Mouse (Mus musculus) limb, embryonic 14.5 days (tissue): ENCODE data around the gene Calm3. TPM values are rescaled to one million over a fixed set of nuclear protein-coding genes. Genes with fewer than 3 reads are reported as not detected.

Experiments used
- ATAC-seq: fragments of 200-750 bp; cut with Nextera tagmentation; 2 replicates; pipeline ENCODE4 v1.8.0; 2017; ENCODE audit warnings: low read depth, moderate number of reproducible peaks, moderate TSS enrichment; ENCODE audit not compliant: low FRiP score
- DNase-seq: peaks from one replicate; pipeline ENCODE4 v3.0.0-alpha.2; 2015; ENCODE audit warnings: low spot score
- H3K27ac ChIP-seq: fragments of 300-500 bp; sonication (generic); replicated peaks from 2 replicates; pipeline ENCODE4 v1.5.1; 2014; ENCODE audit warnings: low read depth, mild to moderate bottlenecking, low read length, moderate library complexity, mixed read lengths
- H3K27me3 ChIP-seq: fragments of 300-500 bp; sonication (generic); 2 replicates; pipeline ENCODE4 v1.6.1; 2014; ENCODE audit warnings: low read length, mixed read lengths; ENCODE audit not compliant: control insufficient read depth, insufficient read depth
- H3K36me3 ChIP-seq: fragments of 300-500 bp; sonication (generic); 2 replicates; pipeline ENCODE4 v1.6.1; 2014; ENCODE audit warnings: mild to moderate bottlenecking, low read length, moderate library complexity, mixed read lengths; ENCODE audit not compliant: control insufficient read depth, insufficient read depth
- H3K4me1 ChIP-seq: fragments of 300-500 bp; sonication (generic); 2 replicates; pipeline ENCODE4 v1.6.1; 2014; ENCODE audit warnings: antibody characterized with exemption, low read length, mixed read lengths; ENCODE audit not compliant: control insufficient read depth, insufficient read depth
- H3K4me2 ChIP-seq: fragments of 300-500 bp; sonication (generic); replicated peaks from 2 replicates; pipeline ENCODE4 v1.6.1; 2014; ENCODE audit warnings: low read depth, mild to moderate bottlenecking, low read length, moderate library complexity; ENCODE audit not compliant: severe bottlenecking
- H3K4me3 ChIP-seq: fragments of 300-500 bp; sonication (generic); replicated peaks from 2 replicates; pipeline ENCODE4 v1.5.1; 2014; ENCODE audit warnings: low read length
- H3K9ac ChIP-seq: fragments of 300-500 bp; sonication (generic); 2 replicates; pipeline ENCODE4 v1.6.1; 2014; ENCODE audit warnings: mild to moderate bottlenecking, low read depth, low read length, moderate library complexity; ENCODE audit not compliant: severe bottlenecking
- H3K9me3 ChIP-seq: fragments of 300-500 bp; sonication (generic); 2 replicates; pipeline ENCODE4 v1.6.1; 2016; ENCODE audit warnings: low read length; ENCODE audit not compliant: control insufficient read depth
- POLR2A ChIP-seq: fragments of 200-500 bp; IDR thresholded peaks from 2 replicates; pipeline ENCODE4 v1.8.0; 2012; ENCODE audit warnings: inconsistent platforms, mild to moderate bottlenecking, moderate library complexity, borderline replicate concordance; ENCODE audit not compliant: insufficient read depth, insufficient read length; ENCODE audit errors: extremely low read depth
- WGBS: fragments of 180-500 bp; shearing (Covaris S2); extraction: QIAGEN DNeasy Blood & Tissue Kit; methylation state at CpG from one replicate; pipeline ENCODE4 v1.1.7; 2014; 5-methylcytosine and 5-hydroxymethylcytosine counted together
- polyA plus RNA-seq, 2 experiments: library from polyadenylated mRNA; depleted of rRNA in 1 of 2; stranded (reverse) in 1 of 2; unstranded in 1 of 2; fragments of >200 nt; fragmentation: Nextera tagmentation in 1 of 2; extraction: Ambion mirVana in 1 of 2; gene quantifications; 2 replicates each; pipeline versions ENCODE4 v1.2.1 to v1.2.3; 2012 to 2014

Calm3 gene
- polyA plus RNA-seq, 2 experiments, result 156 to 281 TPM

- peaks cover 20% of the 10 kb centered on the region for H3K4me1 ChIP-seq
- 51% methylated on average over 7 of the region's 7 CpGs for WGBS
- ATAC-seq, result no peak
- DNase-seq, result no peak
- peak overlapping the region; percentile 67 for H3K27ac ChIP-seq
- H3K9ac ChIP-seq, result no peak overlapping the region
- H3K36me3 ChIP-seq, result no peaks in the 10 kb centered on the region
- H3K9me3 ChIP-seq, result no peaks in the 10 kb centered on the region
- TF ChIP-seq POLR2A, result no peak
- H3K4me3 ChIP-seq, result no peak overlapping the region
- H3K27me3 ChIP-seq, result peaks cover 4% of the 10 kb centered on the region; the same call in 1 of the 2 replicates
- H3K4me2 ChIP-seq, result no peak overlapping the region
These were observed 16.4 kb upstream of the Calm3 start for GRCm38 (mm10) chr7:16940292-16940691.

DNA sequence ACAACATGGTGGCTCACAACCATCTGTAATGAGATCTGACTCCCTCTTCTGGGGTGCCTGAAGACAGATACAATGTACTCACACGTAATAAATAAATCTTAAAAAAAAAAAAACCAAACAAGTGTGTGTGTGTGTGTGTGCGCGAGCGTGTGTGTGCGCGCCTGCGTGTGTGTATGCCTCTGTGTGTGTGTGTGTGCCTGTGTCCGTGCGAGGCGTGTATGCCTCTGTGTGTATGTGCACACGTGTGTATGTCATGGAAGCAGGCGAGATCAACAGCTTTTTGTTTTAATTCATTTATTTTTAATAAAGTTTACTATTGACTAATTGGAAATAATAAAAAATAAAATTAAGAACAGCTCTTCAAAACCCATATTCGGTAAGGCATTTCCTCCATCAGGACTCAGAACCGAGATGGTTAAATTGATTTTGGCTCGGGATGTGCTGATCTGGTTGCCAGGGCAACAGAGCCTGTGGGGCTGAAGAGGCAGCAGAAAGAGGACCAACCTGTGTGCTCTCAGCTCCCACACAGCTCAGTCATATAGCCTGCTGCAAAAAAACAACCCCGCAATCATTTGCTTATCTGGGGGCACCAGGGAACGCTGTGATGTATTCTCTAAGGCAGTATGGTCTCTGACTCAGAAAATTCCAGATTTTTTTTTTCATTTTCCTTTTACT, 14.3 kb upstream of the Calm3 start:
- no peaks in the 10 kb centered on the region for H3K27me3 ChIP-seq
- H3K4me1 ChIP-seq, result peaks cover 11% of the 10 kb centered on the region
- no peak overlapping the region for H3K4me2 ChIP-seq
- no peak overlapping the region for H3K4me3 ChIP-seq
- H3K9me3 ChIP-seq, result no peaks in the 10 kb centered on the region
- ATAC-seq (peak; percentile 76), DNase-seq (no peak)
- H3K9ac ChIP-seq, result no peak overlapping the region
- H3K27ac ChIP-seq, result no peak overlapping the region
- no peaks in the 10 kb centered on the region for H3K36me3 ChIP-seq
- 66% methylated on average over 17 of the region's 17 CpGs for WGBS
- no peak for TF ChIP-seq POLR2A

- H3K9me3 ChIP-seq, result no peaks in the 10 kb centered on the region
- no peak for TF ChIP-seq POLR2A
- H3K4me2 ChIP-seq, result no peak overlapping the region
- H3K27ac ChIP-seq, result no peak overlapping the region
- H3K9ac ChIP-seq, result no peak overlapping the region
- ATAC-seq, result no peak
- no peak overlapping the region for H3K4me3 ChIP-seq
- peaks cover 11% of the 10 kb centered on the region for H3K4me1 ChIP-seq
- no peaks in the 10 kb centered on the region for H3K27me3 ChIP-seq
- no peaks in the 10 kb centered on the region for H3K36me3 ChIP-seq
- DNase-seq, result no peak
- WGBS, result 45% methylated on average over 4 of the region's 4 CpGs
These were observed 13.4 kb upstream of the Calm3 start for GRCm38 (mm10) chr7:16937312-16937711.

- H3K9ac ChIP-seq, result no peak overlapping the region
- TF ChIP-seq POLR2A, result no peak
- WGBS, result 44% methylated on average over 14 of the region's 14 CpGs
- H3K36me3 ChIP-seq, result no peaks in the 10 kb centered on the region
- no peaks in the 10 kb centered on the region for H3K4me1 ChIP-seq
- no peaks in the 10 kb centered on the region for H3K27me3 ChIP-seq
- no peak overlapping the region for H3K4me2 ChIP-seq
- H3K9me3 ChIP-seq, result no peaks in the 10 kb centered on the region
- H3K27ac ChIP-seq, result no peak overlapping the region
- no peak overlapping the region for H3K4me3 ChIP-seq
- DNase-seq, result no peak
- no peak for ATAC-seq
These were observed 9.0 kb upstream of the Calm3 start for GRCm38 (mm10) chr7:16932704-16933577.

- no peak overlapping the region for H3K4me2 ChIP-seq
- TF ChIP-seq POLR2A, result no peak
- H3K4me3 ChIP-seq, result no peak overlapping the region
- no peak overlapping the region for H3K27ac ChIP-seq
- H3K9ac ChIP-seq, result no peak overlapping the region
- H3K36me3 ChIP-seq, result no peaks in the 10 kb centered on the region
- no peaks in the 10 kb centered on the region for H3K9me3 ChIP-seq
- WGBS, result 18% methylated on average over 14 of the region's 14 CpGs
- DNase-seq, result peak; percentile 94
- no peaks in the 10 kb centered on the region for H3K4me1 ChIP-seq
- H3K27me3 ChIP-seq, result no peaks in the 10 kb centered on the region
- ATAC-seq, result peak; percentile 82
These were observed 8.2 kb upstream of the Calm3 start for GRCm38 (mm10) chr7:16931968-16932627.
